8 mouse cellular contexts compared by ENCODE assay signal in genomic region chr3:107867086-107867485, GRCm38 (mm10). TPM values are rescaled to one million over a fixed set of nuclear protein-coding genes. Genes with fewer than 3 reads are reported as not detected.
DNase-seq lines count a peak whose midpoint lies in the region; ATAC-seq and TF ChIP-seq lines count a peak whose summit lies in the region.

No protein-coding gene starts in this region.

- H3K27ac ChIP-seq in cerebellum, adult 2 months (ENCODE audit: insufficient read depth, low read length), result no peak overlapping the region
- H3K27ac ChIP-seq in hindbrain, embryonic 11.5 days (ENCODE audit: low read depth, low read length), result no peak overlapping the region
- no peak overlapping the region for H3K27ac ChIP-seq in lung, embryonic 15.5 days

- no peaks in the 10 kb centered on the region for H3K4me1 ChIP-seq in cerebellum, adult 2 months (ENCODE audit: control insufficient read depth, insufficient read depth, low read length)
- no peaks in the 10 kb centered on the region for H3K4me1 ChIP-seq in hindbrain, embryonic 11.5 days (replicated peaks; ENCODE audit: control insufficient read depth, insufficient read depth, low read length)
- peaks cover 7% of the 10 kb centered on the region for H3K4me1 ChIP-seq in lung, embryonic 15.5 days

- no peak overlapping the region for H3K4me3 ChIP-seq in cerebellum, adult 2 months (replicated peaks; ENCODE audit: insufficient read depth, low read depth, low read length)
- no peak overlapping the region for H3K4me3 ChIP-seq in hindbrain, embryonic 11.5 days (ENCODE audit: low read depth, low read length)
- H3K4me3 ChIP-seq in lung, embryonic 15.5 days, result no peak overlapping the region

- ATAC-seq in hindbrain, embryonic 11.5 days (ENCODE audit: low FRiP score), result peak; percentile 46
- ATAC-seq in lung, embryonic 15.5 days (ENCODE audit: borderline replicate concordance, extremely low read depth, low FRiP score, low TSS enrichment), result peak; percentile 20

- H3K27me3 ChIP-seq in cerebellum, adult 2 months (ENCODE audit: control insufficient read depth, insufficient read depth, low read length), result no peaks in the 10 kb centered on the region
- no peaks in the 10 kb centered on the region for H3K27me3 ChIP-seq in hindbrain, embryonic 11.5 days (ENCODE audit: control insufficient read depth, insufficient read depth, low read length)
- no peaks in the 10 kb centered on the region; the same call in 1 of the 2 replicates for H3K27me3 ChIP-seq in lung, embryonic 15.5 days

- TF ChIP-seq POLR2A in cerebellum, adult 2 months (IDR thresholded peaks at IDR 0.05; ENCODE audit: borderline replicate concordance, insufficient read depth, low read length), result no peak

- WGBS in cerebellum, adult 2 months, result 3% methylated on average over 8 of the region's 8 CpGs
- WGBS in hindbrain, embryonic 11.5 days, result 5% methylated on average over 8 of the region's 8 CpGs
- WGBS in lung, embryonic 15.5 days, result 3% methylated on average over 8 of the region's 8 CpGs

- TF ChIP-seq CTCF in cerebellum, adult 2 months (IDR thresholded peaks at IDR 0.05; ENCODE audit: borderline replicate concordance, insufficient read depth, low read depth, low read length), result peak; percentile 97

- no peaks in the 10 kb centered on the region for H3K36me3 ChIP-seq in hindbrain, embryonic 11.5 days (ENCODE audit: control insufficient read depth, insufficient read depth, low read length)
- H3K36me3 ChIP-seq in lung, embryonic 15.5 days, result no peaks in the 10 kb centered on the region

- DNase-seq in MEL-GATA-1-ER (ENCODE audit: extremely low read depth, low read depth), result peak; percentile 82
- DNase-seq in cerebellum, adult 2 months, result peak; percentile 77 to 84
- DNase-seq in forelimb bud, embryonic 11.5 days (ENCODE audit: low read depth, low spot score), result peak; percentile 93
- peak; percentile 89 for DNase-seq in hindbrain, embryonic 11.5 days (ENCODE audit: low spot score)
- DNase-seq in layer of hippocampus, adult 9-11 months, result peak; percentile 84
- DNase-seq in ovary, postnatal 10 days (ENCODE audit: low spot score), result peak; percentile 67
- peak; percentile 85 for DNase-seq in thymus, postnatal 0 days (ENCODE audit: low spot score)

- H3K9ac ChIP-seq in hindbrain, embryonic 11.5 days (ENCODE audit: low read depth, low read length), result no peak overlapping the region
- H3K9ac ChIP-seq in lung, embryonic 15.5 days, result no peak overlapping the region

- H3K9me3 ChIP-seq in hindbrain, embryonic 11.5 days (ENCODE audit: control insufficient read depth, low read length), result no peaks in the 10 kb centered on the region
- H3K9me3 ChIP-seq in lung, embryonic 15.5 days, result no peaks in the 10 kb centered on the region

- H3K4me2 ChIP-seq in hindbrain, embryonic 11.5 days (replicated peaks; ENCODE audit: low read depth, low read length), result no peak overlapping the region
- H3K4me2 ChIP-seq in lung, embryonic 15.5 days, result no peak overlapping the region

RNA-seq across cellular contexts. Expression of gene Eps8l3, which starts 9.9 kb away (rescaled TPM):
- polyA plus RNA-seq in cerebellum, adult 2 months (2012; rRNA removed), result 0.05 TPM in 2 replicates
- polyA plus RNA-seq in hindbrain, embryonic 11.5 days (2014; fragmentation: Nextera tagmentation; extraction: Ambion mirVana), result not detected in 2 replicates
- polyA plus RNA-seq in lung, embryonic 15.5 days (2015; fragmentation: Nextera tagmentation; extraction: Ambion mirVana), result not detected in 2 replicates
- 0.12 and 0.13 TPM in 2 replicates for polyA plus RNA-seq in thymus, postnatal 0 days (2015; fragmentation: Nextera tagmentation; extraction: Ambion mirVana)

RNA-seq across cellular contexts. Expression of gene Gstm5, which starts 28.5 kb away (rescaled TPM):
- polyA plus RNA-seq in cerebellum, adult 2 months (2012; rRNA removed), result 252 and 282 TPM in 2 replicates
- 236 and 261 TPM in 2 replicates for polyA plus RNA-seq in hindbrain, embryonic 11.5 days (2014; fragmentation: Nextera tagmentation; extraction: Ambion mirVana)
- 116 and 127 TPM in 2 replicates for polyA plus RNA-seq in lung, embryonic 15.5 days (2015; fragmentation: Nextera tagmentation; extraction: Ambion mirVana)
- polyA plus RNA-seq in thymus, postnatal 0 days (2015; fragmentation: Nextera tagmentation; extraction: Ambion mirVana), result 14.4 and 14.9 TPM in 2 replicates
